Mouse (Mus musculus): ENCODE data around the gene Zfp420. TPM values are rescaled to one million over a fixed set of nuclear protein-coding genes. Genes with fewer than 3 reads are reported as not detected.

Zfp420 gene
- polyA plus RNA-seq, 1 experiment, result 1.7 TPM

DNA sequence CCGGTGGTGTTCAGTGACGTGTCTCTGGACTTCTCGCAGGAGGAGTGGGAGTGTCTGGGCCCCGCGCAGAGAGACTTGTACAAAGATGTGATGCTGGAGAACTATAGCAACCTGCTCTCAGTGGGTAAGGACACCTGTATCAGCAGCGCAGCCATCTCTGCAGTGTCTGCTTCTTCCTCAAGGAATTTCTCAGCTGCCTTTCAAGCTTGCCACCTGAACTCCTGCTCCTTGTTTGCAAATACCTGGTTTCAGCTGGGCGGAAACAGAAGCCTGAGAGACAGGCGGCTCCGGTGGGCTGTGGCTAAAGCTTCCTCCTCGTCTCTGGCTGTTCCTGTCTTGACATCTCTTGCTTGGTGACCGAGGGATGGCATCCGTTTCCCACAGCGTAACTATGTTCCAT is 52.4 kb downstream of the Zfp420 start:
- no peak for TF ChIP-seq REST (IDR thresholded peaks at IDR 0.05; ENCODE audit: insufficient read depth, insufficient read length)
- no peak for TF ChIP-seq E2F4 (IDR thresholded peaks at IDR 0.05; ENCODE audit: insufficient read depth)
- no peak for TF ChIP-seq TCF12 (IDR thresholded peaks at IDR 0.05; ENCODE audit: insufficient read depth, poor library complexity, severe bottlenecking)
- no peak for TF ChIP-seq TCF3 (IDR thresholded peaks at IDR 0.05; ENCODE audit: insufficient read length, low read depth)
- TF ChIP-seq POLR2A (IDR thresholded peaks at IDR 0.05; ENCODE audit: insufficient read length, low read depth), result no peak
- no peak for TF ChIP-seq POLR2AphosphoS2 (IDR thresholded peaks at IDR 0.05; ENCODE audit: insufficient read length, low read depth)
- TF ChIP-seq MYOG (IDR thresholded peaks at IDR 0.05; ENCODE audit: control insufficient read depth in 1 of 3, insufficient read depth in 1 of 3, insufficient read length in 2 of 3, low read depth in 2 of 3), result no peak
- no peak for TF ChIP-seq USF1 (IDR thresholded peaks at IDR 0.05; ENCODE audit: low read depth)
- H3ac ChIP-seq (ENCODE audit: control insufficient read depth, insufficient read length), result no peak overlapping the region
- peaks cover 23% of the 10 kb centered on the region for H3K36me3 ChIP-seq (ENCODE audit: control insufficient read depth, insufficient read depth)
- peaks cover 18% of the 10 kb centered on the region for H3K79me2 ChIP-seq (ENCODE audit: control insufficient read depth, insufficient read depth)
- H3K27me3 ChIP-seq (ENCODE audit: control insufficient read depth, insufficient read depth, insufficient read length), result no peaks in the 10 kb centered on the region
- H3K4me2 ChIP-seq (ENCODE audit: low read depth), result no peak overlapping the region
- H3K4me3 ChIP-seq, result no peak overlapping the region

DNA sequence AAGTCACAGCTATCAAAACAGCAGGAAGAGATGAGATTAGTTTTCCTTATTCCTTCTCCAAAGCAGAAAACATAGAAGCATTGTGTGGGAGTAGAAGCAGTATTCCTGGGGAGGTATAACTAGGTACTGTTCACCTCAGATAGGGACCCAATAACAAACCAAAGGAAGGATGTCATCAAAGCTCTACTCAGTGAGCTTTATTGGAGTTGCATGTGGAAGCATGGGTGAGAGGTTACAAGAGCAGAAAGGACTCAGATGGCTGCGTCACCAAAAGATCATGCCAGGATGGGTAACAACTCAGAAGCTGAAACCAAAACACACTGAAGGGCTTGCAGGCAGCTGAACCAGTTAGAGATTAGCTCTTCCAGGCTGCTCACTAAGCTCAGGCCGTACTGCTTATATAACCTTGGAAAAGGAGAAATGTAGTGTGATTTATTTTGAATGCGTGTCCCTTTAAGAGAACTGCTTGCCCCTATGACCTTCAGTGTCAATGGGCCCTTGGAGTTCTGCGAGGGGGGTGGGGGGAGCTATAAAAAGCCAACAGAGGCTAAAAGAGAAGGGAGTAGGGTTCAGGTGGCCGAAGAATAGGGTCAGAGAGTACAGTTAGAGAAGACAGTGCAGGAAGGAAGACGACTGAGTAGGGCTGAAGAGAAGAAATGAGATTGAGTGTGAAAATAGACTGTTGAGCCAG is 57.7 kb downstream of the Zfp420 start:
- H3K4me2 ChIP-seq (ENCODE audit: low read depth), result no peak overlapping the region

DNA sequence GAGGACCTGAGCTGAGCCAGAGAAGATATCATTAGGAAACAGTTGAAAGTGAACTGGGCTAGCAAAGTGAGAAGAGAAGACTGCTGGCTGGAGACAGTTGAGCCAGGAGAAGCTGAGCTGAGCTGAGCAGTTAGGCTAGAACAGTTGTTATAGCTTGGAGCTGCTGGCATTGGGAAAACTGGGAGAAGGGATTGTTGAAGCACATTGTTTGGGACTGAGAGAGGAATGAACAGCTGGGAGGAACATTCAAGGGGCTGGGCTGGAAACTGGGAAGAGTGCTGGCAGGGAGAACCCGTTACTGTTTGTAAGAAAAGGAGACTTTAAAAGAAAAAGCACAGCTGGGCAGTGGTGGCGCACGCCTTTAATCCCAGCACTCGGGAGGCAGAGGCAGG is 58.3 kb downstream of the Zfp420 start:
- no peaks in the 10 kb centered on the region for H3K79me2 ChIP-seq (ENCODE audit: control insufficient read depth, insufficient read depth)
- no peak overlapping the region for H3ac ChIP-seq (ENCODE audit: control insufficient read depth, insufficient read length)
- peaks cover 19% of the 10 kb centered on the region for H3K36me3 ChIP-seq (ENCODE audit: control insufficient read depth, insufficient read depth)
- TF ChIP-seq E2F4 (IDR thresholded peaks at IDR 0.05; ENCODE audit: insufficient read depth), result no peak
- peak in 1 of 3 experiments; percentile 7 for TF ChIP-seq MYOD1 (IDR thresholded peaks at IDR 0.05; ENCODE audit: control insufficient read depth in 1 of 3, insufficient read length in 2 of 3, low read depth in 2 of 3)
- no peak for TF ChIP-seq TCF3 (IDR thresholded peaks at IDR 0.05; ENCODE audit: insufficient read length, low read depth)
- TF ChIP-seq POLR2A (IDR thresholded peaks at IDR 0.05; ENCODE audit: insufficient read length, low read depth), result no peak
- H3K4me2 ChIP-seq (ENCODE audit: low read depth), result no peak overlapping the region
- no peak overlapping the region for H3K4me3 ChIP-seq
- no peaks in the 10 kb centered on the region for H3K27me3 ChIP-seq (ENCODE audit: control insufficient read depth, insufficient read depth, insufficient read length)

More for the DNA sequence above, 57.7 kb downstream of the Zfp420 start:
- H3K4me3 ChIP-seq, result no peak overlapping the region
- H3K27me3 ChIP-seq (ENCODE audit: control insufficient read depth, insufficient read depth, insufficient read length), result no peaks in the 10 kb centered on the region
- H3ac ChIP-seq (ENCODE audit: control insufficient read depth, insufficient read length), result no peak overlapping the region
- no peaks in the 10 kb centered on the region for H3K79me2 ChIP-seq (ENCODE audit: control insufficient read depth, insufficient read depth)
- TF ChIP-seq REST (IDR thresholded peaks at IDR 0.05; ENCODE audit: insufficient read depth, insufficient read length) (no peak), SRF (IDR thresholded peaks at IDR 0.05; ENCODE audit: control insufficient read depth, insufficient read length, low read depth) (no peak)
- H3K36me3 ChIP-seq (ENCODE audit: control insufficient read depth, insufficient read depth), result peaks cover 23% of the 10 kb centered on the region

DNA sequence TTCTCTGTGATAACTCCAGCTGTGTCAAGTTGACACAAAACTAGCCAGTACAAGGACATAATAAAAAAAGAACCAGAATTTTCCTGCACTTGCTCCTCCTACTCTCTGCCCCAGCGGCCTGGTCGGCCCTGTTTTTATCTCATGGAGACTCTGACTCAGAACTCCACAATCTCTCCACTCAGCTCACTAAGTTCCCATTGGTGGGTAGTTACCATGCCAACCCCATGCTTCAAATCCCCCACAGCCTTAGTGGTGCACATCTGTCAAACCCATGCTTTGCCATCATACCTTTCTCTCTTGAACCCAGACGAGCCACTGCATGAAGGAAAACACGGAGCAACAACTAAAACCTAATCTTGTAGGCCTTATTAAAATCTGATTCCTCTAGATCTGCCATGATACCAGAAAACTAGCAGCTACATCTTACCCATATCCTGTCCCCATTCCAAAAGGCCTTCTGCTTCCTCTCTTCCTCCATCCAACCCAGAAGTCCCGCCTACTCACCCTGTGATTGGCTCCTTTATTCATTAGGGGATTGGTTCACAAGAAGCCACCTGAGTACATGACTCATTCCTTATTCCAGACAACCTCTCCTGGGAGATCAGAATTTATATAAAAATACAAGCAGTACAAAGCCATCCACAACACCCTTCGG is 61.8 kb downstream of the Zfp420 start:
- TF ChIP-seq POLR2AphosphoS2 (IDR thresholded peaks at IDR 0.05; ENCODE audit: insufficient read length, low read depth), result no peak
- TF ChIP-seq REST (IDR thresholded peaks at IDR 0.05; ENCODE audit: insufficient read depth, insufficient read length), result no peak
- TF ChIP-seq MYOG (IDR thresholded peaks at IDR 0.05; ENCODE audit: control insufficient read depth in 1 of 3, insufficient read depth in 1 of 3, insufficient read length in 2 of 3, low read depth in 2 of 3), result no peak
- no peak for TF ChIP-seq SRF (IDR thresholded peaks at IDR 0.05; ENCODE audit: control insufficient read depth, insufficient read length, low read depth)
- no peak for TF ChIP-seq USF1 (IDR thresholded peaks at IDR 0.05; ENCODE audit: low read depth)
- TF ChIP-seq MYOD1 (IDR thresholded peaks at IDR 0.05; ENCODE audit: control insufficient read depth in 1 of 3, insufficient read length in 2 of 3, low read depth in 2 of 3), result no peak
- no peak for TF ChIP-seq TCF12 (IDR thresholded peaks at IDR 0.05; ENCODE audit: insufficient read depth, poor library complexity, severe bottlenecking)
- TF ChIP-seq POLR2A (IDR thresholded peaks at IDR 0.05; ENCODE audit: insufficient read length, low read depth), result no peak
- no peak for TF ChIP-seq TCF3 (IDR thresholded peaks at IDR 0.05; ENCODE audit: insufficient read length, low read depth)
- no peak for TF ChIP-seq MAX (IDR thresholded peaks at IDR 0.05; ENCODE audit: low read depth)
- no peak for TF ChIP-seq E2F4 (IDR thresholded peaks at IDR 0.05; ENCODE audit: insufficient read depth)
- TF ChIP-seq CEBPB (IDR thresholded peaks at IDR 0.05; ENCODE audit: insufficient read depth, poor library complexity, severe bottlenecking), result no peak
- H3K4me3 ChIP-seq, result no peak overlapping the region

DNA sequence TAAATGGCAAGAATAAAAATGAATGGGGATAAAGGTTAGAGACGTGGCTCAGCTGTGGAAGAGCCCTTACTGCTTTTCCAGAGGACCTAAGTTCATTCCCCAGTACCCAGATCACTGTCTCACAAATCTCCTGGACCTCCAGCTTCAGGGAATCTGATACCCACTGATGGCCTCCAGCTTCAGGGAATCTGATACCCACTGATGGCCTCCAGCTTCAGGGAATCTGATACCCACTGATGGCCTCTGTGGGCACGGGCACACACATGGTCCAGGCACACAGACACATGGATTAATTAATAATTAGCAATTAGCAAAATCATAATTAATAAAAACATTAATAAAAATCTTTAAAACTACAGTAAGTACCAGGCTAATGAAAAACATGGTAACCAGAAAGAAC is 63.0 kb downstream of the Zfp420 start:
- H3K4me2 ChIP-seq (ENCODE audit: low read depth), result peak overlapping the region; percentile 38
- H3K4me3 ChIP-seq, result no peak overlapping the region
- no peaks in the 10 kb centered on the region for H3K36me3 ChIP-seq (ENCODE audit: control insufficient read depth, insufficient read depth)
- H3K27me3 ChIP-seq (ENCODE audit: control insufficient read depth, insufficient read depth, insufficient read length), result no peaks in the 10 kb centered on the region
- TF ChIP-seq MAX (IDR thresholded peaks at IDR 0.05; ENCODE audit: low read depth), result no peak
- TF ChIP-seq POLR2AphosphoS2 (IDR thresholded peaks at IDR 0.05; ENCODE audit: insufficient read length, low read depth), result no peak
- no peak for TF ChIP-seq TCF12 (IDR thresholded peaks at IDR 0.05; ENCODE audit: insufficient read depth, poor library complexity, severe bottlenecking)
- no peak for TF ChIP-seq TCF3 (IDR thresholded peaks at IDR 0.05; ENCODE audit: insufficient read length, low read depth)
- TF ChIP-seq USF1 (IDR thresholded peaks at IDR 0.05; ENCODE audit: low read depth), result no peak
- no peak for TF ChIP-seq POLR2A (IDR thresholded peaks at IDR 0.05; ENCODE audit: insufficient read length, low read depth)
- no peak overlapping the region for H3ac ChIP-seq (ENCODE audit: control insufficient read depth, insufficient read length)
- H3K79me2 ChIP-seq (ENCODE audit: control insufficient read depth, insufficient read depth), result no peaks in the 10 kb centered on the region

More for the DNA sequence above, 61.8 kb downstream of the Zfp420 start:
- Histone ChIP-seq H3K36me3 (ENCODE audit: control insufficient read depth, insufficient read depth) (no peaks in the 10 kb centered on the region), H3ac (ENCODE audit: control insufficient read depth, insufficient read length) (no peak overlapping the region), H3K79me2 (ENCODE audit: control insufficient read depth, insufficient read depth) (no peaks in the 10 kb centered on the region), H3K4me2 (ENCODE audit: low read depth) (peak overlapping the region; percentile 58), H3K27me3 (ENCODE audit: control insufficient read depth, insufficient read depth, insufficient read length) (no peaks in the 10 kb centered on the region)

Other genes starting within 250 kb of the Zfp420 start
- 0.01 TPM for gene Catsperg2, start 132.9 kb upstream of the Zfp420 start, polyA plus RNA-seq (2012; fragmentation: generic; extraction: Trizol)
- gene Zfp84, start 91.4 kb upstream of the Zfp420 start, polyA plus RNA-seq (2012; fragmentation: generic; extraction: Trizol), result 4.7 TPM
- 3.3 TPM for gene Zfp30, start 76.0 kb upstream of the Zfp420 start, polyA plus RNA-seq (2012; fragmentation: generic; extraction: Trizol)
- gene Zfp790, start 43.9 kb upstream of the Zfp420 start, polyA plus RNA-seq (2012; fragmentation: generic; extraction: Trizol), result 5.1 TPM
- 0.96 TPM for gene Zfp940, start 6.3 kb upstream of the Zfp420 start, polyA plus RNA-seq (2012; fragmentation: generic; extraction: Trizol)
- 3.9 TPM for gene Zfp27, start 46.6 kb downstream of the Zfp420 start, polyA plus RNA-seq (2012; fragmentation: generic; extraction: Trizol)
- 2.4 TPM for gene Zfp383, start 48.2 kb downstream of the Zfp420 start, polyA plus RNA-seq (2012; fragmentation: generic; extraction: Trizol)
- gene Zfp74, start 94.1 kb downstream of the Zfp420 start, polyA plus RNA-seq (2012; fragmentation: generic; extraction: Trizol), result 1.5 TPM
- 27.4 TPM for gene Zfp568, start 124.0 kb downstream of the Zfp420 start, polyA plus RNA-seq (2012; fragmentation: generic; extraction: Trizol)
- 0.97 TPM for gene Zfp14, start 191.4 kb downstream of the Zfp420 start, polyA plus RNA-seq (2012; fragmentation: generic; extraction: Trizol)
- 2.8 TPM for gene Zfp82, start 212.9 kb downstream of the Zfp420 start, polyA plus RNA-seq (2012; fragmentation: generic; extraction: Trizol)
- gene Gm26920, start 230.4 kb downstream of the Zfp420 start, polyA plus RNA-seq (2012; fragmentation: generic; extraction: Trizol), result 0.32 TPM
- gene Zfp566, start 230.5 kb downstream of the Zfp420 start, polyA plus RNA-seq (2012; fragmentation: generic; extraction: Trizol), result 4.3 TPM
- 11.3 TPM for gene Zfp260, start 234.8 kb downstream of the Zfp420 start, polyA plus RNA-seq (2012; fragmentation: generic; extraction: Trizol)